Comparison of ENCODE assay signal across 24 mouse cellular contexts in the genomic region with DNA sequence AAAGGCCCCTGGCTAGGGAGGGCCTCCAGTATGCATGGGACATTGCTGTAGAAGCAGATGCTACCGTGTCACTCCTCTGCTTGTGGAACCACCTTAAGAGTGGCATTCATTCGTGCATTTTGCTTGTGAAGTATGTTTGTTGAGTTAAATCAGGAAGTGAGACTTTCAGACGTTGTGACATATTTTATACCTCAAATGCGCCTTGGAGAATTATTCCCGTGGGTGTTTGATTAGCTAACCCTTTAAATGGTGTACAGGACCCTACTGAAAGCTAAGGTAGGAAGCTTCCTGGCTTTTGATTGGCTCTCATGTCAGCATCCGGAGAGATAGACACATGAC.
DNase-seq lines count a peak whose midpoint lies in the region; ATAC-seq and TF ChIP-seq lines count a peak whose summit lies in the region.
"Had no signal": no experiment of that assay in that cellular context is flagged by ENCODE, and none has a peak within 500 bp of the region (broad histone marks: within the 10 kb centered on the region; RNA-seq: fewer than 3 reads in every experiment).

No protein-coding gene starts in this region.

- H3K4me1 ChIP-seq in lung, adult 2 months (ENCODE audit: control insufficient read depth, insufficient read depth, low read length), result no peaks in the 10 kb centered on the region
- H3K4me1 ChIP-seq in stomach, embryonic 15.5 days, result peaks cover 9% of the 10 kb centered on the region; the same call in 1 of the 2 replicates
- no peaks in the 10 kb centered on the region for H3K4me1 ChIP-seq in forebrain, embryonic 11.5 days (replicated peaks; ENCODE audit: control insufficient read depth, insufficient read depth, low read length)

- H3K36me3 ChIP-seq in stomach, embryonic 15.5 days, result no peaks in the 10 kb centered on the region
- no peaks in the 10 kb centered on the region for H3K36me3 ChIP-seq in forebrain, embryonic 11.5 days (ENCODE audit: control insufficient read depth, insufficient read depth, low read length)
- H3K36me3 ChIP-seq: embryonic facial prominence, embryonic 10.5 days; heart, embryonic 10.5 days; hindbrain, embryonic 15.5 days; kidney, embryonic 15.5 days; limb, embryonic 10.5 days; liver, embryonic 13.5 days; neural tube, embryonic 15.5 days had no signal

- H3K9me3 ChIP-seq in stomach, embryonic 15.5 days, result no peaks in the 10 kb centered on the region
- H3K9me3 ChIP-seq in forebrain, embryonic 11.5 days (ENCODE audit: control insufficient read depth, low read length), result no peaks in the 10 kb centered on the region
- H3K9me3 ChIP-seq: embryonic facial prominence, embryonic 10.5 days; heart, embryonic 10.5 days; hindbrain, embryonic 15.5 days; kidney, embryonic 15.5 days; limb, embryonic 10.5 days; liver, embryonic 13.5 days; neural tube, embryonic 15.5 days had no signal

- no peak for TF ChIP-seq CTCF in lung, adult 2 months (IDR thresholded peaks at IDR 0.05; ENCODE audit: insufficient read depth, low read length)

- no peak for TF ChIP-seq POLR2A in lung, adult 2 months (IDR thresholded peaks at IDR 0.05; ENCODE audit: borderline replicate concordance, extremely low read depth, low read depth, low read length)

- H3K27ac ChIP-seq in stomach, embryonic 15.5 days, result 0 out of 2 replicates have a peak overlapping the region, but pooled peaks have one; percentile 16
- H3K27ac ChIP-seq in forebrain, embryonic 11.5 days (ENCODE audit: low read depth, low read length), result no peak overlapping the region
- H3K27ac ChIP-seq: embryonic facial prominence, embryonic 10.5 days; heart, embryonic 10.5 days; hindbrain, embryonic 15.5 days; kidney, embryonic 15.5 days; limb, embryonic 10.5 days; liver, embryonic 13.5 days; neural tube, embryonic 15.5 days had no signal

- WGBS in lung, adult 2 months, result 57% methylated on average over 6 of the region's 6 CpGs
- WGBS in stomach, embryonic 15.5 days, result 78% methylated on average over 6 of the region's 6 CpGs
- 92% methylated on average over 6 of the region's 6 CpGs for WGBS in forebrain, embryonic 11.5 days

- DNase-seq in cerebellum, adult 11-12 months, result peak; percentile 6
- no peak for DNase-seq in cerebellum, adult 8-10 months
- peak; percentile 17 for DNase-seq in lung, adult 2 months
- DNase-seq in lung, postnatal 36 days, result no peak
- DNase-seq in forebrain, embryonic 11.5 days (ENCODE audit: low spot score), result no peak
- DNase-seq in right cerebral cortex, postnatal 25 days, result no peak
- DNase-seq: adrenal gland, postnatal 14 days; cerebellum, adult 9-11 months; forebrain, postnatal 0 days; kidney, postnatal 36 days; liver, embryonic 13.5 days; lung, postnatal 10 days; right cerebral cortex, adult 18-20 months; thymus, adult 18-20 months; thymus, postnatal 36 days had no signal

- no peaks in the 10 kb centered on the region for H3K27me3 ChIP-seq in stomach, embryonic 15.5 days (replicated peaks)
- H3K27me3 ChIP-seq in forebrain, embryonic 11.5 days (ENCODE audit: control insufficient read depth, insufficient read depth, low read length), result no peaks in the 10 kb centered on the region
- H3K27me3 ChIP-seq: hindbrain, embryonic 15.5 days; kidney, embryonic 15.5 days; liver, embryonic 13.5 days; neural tube, embryonic 15.5 days had no signal

- H3K4me2 ChIP-seq in stomach, embryonic 15.5 days, result no peak overlapping the region
- no peak overlapping the region for H3K4me2 ChIP-seq in forebrain, embryonic 11.5 days (ENCODE audit: low read depth, low read length, severe bottlenecking)
- H3K4me2 ChIP-seq: hindbrain, embryonic 15.5 days; kidney, embryonic 15.5 days; liver, embryonic 13.5 days; neural tube, embryonic 15.5 days had no signal

- H3K9ac ChIP-seq in stomach, embryonic 15.5 days, result no peak overlapping the region
- H3K9ac ChIP-seq in forebrain, embryonic 11.5 days (ENCODE audit: low read length), result no peak overlapping the region
- H3K9ac ChIP-seq: forebrain, postnatal 0 days; hindbrain, embryonic 15.5 days; kidney, embryonic 15.5 days; liver, embryonic 13.5 days; neural tube, embryonic 15.5 days had no signal

- ATAC-seq in megakaryocyte, adult 5-6 weeks (ENCODE audit: poor library complexity, severe bottlenecking), result peak; percentile 76
- ATAC-seq in stomach, embryonic 15.5 days (ENCODE audit: insufficient read depth, low FRiP score, low read depth), result no peak
- ATAC-seq in forebrain, embryonic 11.5 days (replicated peaks; ENCODE audit: low FRiP score), result no peak
- ATAC-seq: CD4-positive, CD25-positive, alpha-beta regulatory T cell, adult 4 months; forebrain, postnatal 0 days had no signal

- no peak overlapping the region for H3K4me3 ChIP-seq in lung, adult 2 months (replicated peaks; ENCODE audit: extremely low read depth, low read depth, low read length)
- H3K4me3 ChIP-seq in stomach, embryonic 15.5 days (replicated peaks), result no peak overlapping the region
- no peak overlapping the region for H3K4me3 ChIP-seq in forebrain, embryonic 11.5 days (ENCODE audit: low read depth, low read length)
- H3K4me3 ChIP-seq: embryonic facial prominence, embryonic 10.5 days; heart, embryonic 10.5 days; hindbrain, embryonic 15.5 days; kidney, embryonic 15.5 days; limb, embryonic 10.5 days; liver, embryonic 13.5 days; neural tube, embryonic 15.5 days had no signal

Comparison
In these comparisons a context has a peak if more than half of its experiments do, and no peak if none do; other contexts are left out.
1. DNase-seq: peak in cerebellum, adult 11-12 months (single experiment) and lung, adult 2 months (single experiment); none in cerebellum, adult 8-10 months (single experiment), lung, postnatal 36 days (single experiment), forebrain, embryonic 11.5 days (single experiment) and right cerebral cortex, postnatal 25 days (single experiment).